Mouse (Mus musculus) heart, embryonic 14.5 days (tissue): Measurements from ENCODE around the gene Rftn1. TPM values are rescaled to one million over a fixed set of nuclear protein-coding genes. Genes with fewer than 3 reads are reported as not detected.

Source experiments
- ATAC-seq: fragments of 200-750 bp; cut with Nextera tagmentation; 2 replicates; pipeline ENCODE4 v1.8.0; 2017; ENCODE audit warnings: low read depth, moderate TSS enrichment; ENCODE audit not compliant: insufficient number of reproducible peaks, insufficient read depth, low FRiP score
- H3K27ac ChIP-seq, 2 experiments: fragments of 200-500 bp in 1 of 2; fragments of 300-500 bp in 1 of 2; sonication (generic) in 1 of 2; replicated peaks in 1 of 2; 2 replicates each; pipeline ENCODE4 v1.5.1; 2012 to 2014; ENCODE audit warnings: low read depth in 2 of 2, low read length in 2 of 2, control low read depth in 1 of 2, mild to moderate bottlenecking in 1 of 2, mixed read lengths in 1 of 2; ENCODE audit not compliant: control insufficient read depth in 1 of 2, insufficient read depth in 1 of 2
- H3K27me3 ChIP-seq: fragments of 300-500 bp; sonication (generic); 2 replicates; pipeline ENCODE4 v1.6.1; 2014; ENCODE audit warnings: mild to moderate bottlenecking, low read length, control low read depth; ENCODE audit not compliant: control insufficient read depth, insufficient read depth
- H3K36me3 ChIP-seq: fragments of 300-500 bp; sonication (generic); 2 replicates; pipeline ENCODE4 v1.6.1; 2014; ENCODE audit warnings: mild to moderate bottlenecking, control low read depth, low read length, mixed read lengths; ENCODE audit not compliant: control insufficient read depth, insufficient read depth
- H3K4me1 ChIP-seq, 2 experiments: fragments of 200-500 bp in 1 of 2; fragments of 300-500 bp in 1 of 2; sonication (generic) in 1 of 2; 2 replicates each; pipeline ENCODE4 v1.6.1; 2012 to 2014; ENCODE audit warnings: low read length in 2 of 2, control low read depth in 1 of 2, mixed read lengths in 1 of 2; ENCODE audit not compliant: control insufficient read depth in 2 of 2, insufficient read depth in 2 of 2
- H3K4me2 ChIP-seq: fragments of 300-500 bp; sonication (generic); 2 replicates; pipeline ENCODE4 v1.6.1; 2014; ENCODE audit warnings: mild to moderate bottlenecking, low read length
- H3K4me3 ChIP-seq, 2 experiments: fragments of 200-500 bp in 1 of 2; fragments of 300-500 bp in 1 of 2; sonication (generic) in 1 of 2; 2 replicates each; pipeline ENCODE4 v1.5.1; 2012 to 2014; ENCODE audit warnings: low read length in 2 of 2, mild to moderate bottlenecking in 2 of 2, control low read depth in 1 of 2, low read depth in 1 of 2, moderate library complexity in 1 of 2; ENCODE audit not compliant: control insufficient read depth in 1 of 2, insufficient read depth in 1 of 2
- H3K9ac ChIP-seq: fragments of 300-500 bp; sonication (generic); 2 replicates; pipeline ENCODE4 v1.6.1; 2014; ENCODE audit warnings: mild to moderate bottlenecking, low read length
- H3K9me3 ChIP-seq: fragments of 300-500 bp; sonication (generic); 2 replicates; pipeline ENCODE4 v1.6.1; 2016; ENCODE audit warnings: low read length, control low read depth; ENCODE audit not compliant: control insufficient read depth
- WGBS: fragments of 180-500 bp; shearing (Covaris S2); extraction: QIAGEN DNeasy Blood & Tissue Kit; methylation state at CpG from one replicate; pipeline ENCODE4 v1.1.7; 2014; 5-methylcytosine and 5-hydroxymethylcytosine counted together
- polyA plus RNA-seq: library from polyadenylated mRNA; unstranded; fragments of >200 nt; fragmentation: Nextera tagmentation; extraction: Ambion mirVana; gene quantifications from 2 replicates; pipeline ENCODE4 v1.2.1, GENCODE M21; 2014

Gene Rftn1
- polyA plus RNA-seq, 1 experiment from 2014 or later = 26.2 TPM

DNA sequence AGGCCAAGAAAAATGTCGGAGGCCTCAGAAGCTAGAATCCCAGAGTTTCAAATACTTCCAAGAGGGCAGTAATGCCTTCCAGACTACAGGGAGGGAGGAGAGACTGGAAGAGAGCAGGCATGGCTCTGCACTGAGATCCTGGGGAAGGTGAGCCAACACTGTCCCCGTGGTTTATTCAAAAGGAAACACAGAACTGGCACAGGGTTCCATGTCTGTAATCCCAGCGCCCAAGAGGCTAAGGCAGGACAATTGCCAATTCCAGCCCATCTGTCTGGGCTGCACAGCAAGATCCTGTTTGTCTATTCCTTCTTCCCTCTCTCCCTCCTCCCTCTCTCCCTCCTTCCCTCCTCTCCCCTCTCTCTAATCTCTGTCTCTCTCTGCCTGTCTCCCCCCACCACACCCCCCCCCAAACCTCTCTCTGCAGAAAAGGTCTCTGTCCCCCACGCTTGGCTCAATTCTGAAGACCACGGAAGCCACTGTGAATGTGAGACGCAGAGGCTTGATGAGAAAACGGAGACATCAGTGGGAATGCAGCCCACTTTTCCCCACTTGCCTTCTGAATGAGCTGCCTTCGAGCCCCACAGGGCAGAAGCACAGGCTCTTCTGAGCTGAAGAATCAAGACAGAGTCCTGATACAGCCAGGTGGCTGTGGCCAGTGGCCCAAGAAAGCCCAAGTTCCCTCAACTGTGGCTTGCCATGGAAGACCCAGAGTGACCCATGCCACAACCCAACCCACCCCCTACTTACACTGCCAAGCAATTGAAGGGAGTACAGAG is 8.8 kb upstream of the Rftn1 start:
- H3K4me1 ChIP-seq = peaks cover 2 to 5% of the 10 kb centered on the region in 2 experiments; a peak in 1 of 4 replicates
- H3K27me3 ChIP-seq = no peaks in the 10 kb centered on the region
- no peak overlapping the region for H3K4me3 ChIP-seq
- 80% methylated on average over 8 of the region's 8 CpGs for WGBS
- no peak overlapping the region for H3K9ac ChIP-seq
- no peak overlapping the region for H3K27ac ChIP-seq
- no peaks in the 10 kb centered on the region for H3K9me3 ChIP-seq
- ATAC-seq = no peak
- H3K4me2 ChIP-seq = no peak overlapping the region
- no peaks in the 10 kb centered on the region for H3K36me3 ChIP-seq

DNA sequence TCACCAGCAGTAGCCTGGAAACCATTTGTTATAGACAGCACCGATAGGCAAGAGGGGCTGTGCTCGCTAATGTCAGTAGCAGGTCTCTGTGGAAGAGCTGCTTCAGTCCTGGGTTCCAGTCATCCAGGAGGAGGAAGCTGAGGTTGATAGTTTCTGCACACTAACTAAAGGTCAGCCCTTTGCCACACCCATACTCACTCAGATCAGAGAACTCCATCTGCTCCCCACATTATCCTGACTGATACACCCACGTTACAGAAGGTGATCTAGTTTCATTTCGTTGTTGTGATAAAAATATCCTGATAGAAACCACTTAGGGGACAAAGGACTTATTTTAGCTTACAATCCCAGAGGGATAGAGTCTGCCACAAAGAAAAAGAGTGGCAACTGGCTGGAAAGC is 7.1 kb upstream of the Rftn1 start:
- Histone ChIP-seq H3K9ac (no peak overlapping the region), H3K36me3 (no peaks in the 10 kb centered on the region), H3K9me3 (no peaks in the 10 kb centered on the region), H3K27me3 (no peaks in the 10 kb centered on the region), H3K27ac (no peak overlapping the region), H3K4me1 (peaks cover 2 to 5% of the 10 kb centered on the region in 2 experiments; a peak in 1 of 4 replicates), H3K4me2 (no peak overlapping the region), H3K4me3 (no peak overlapping the region)
- ATAC-seq = no peak
- 64% methylated on average over 4 of the region's 4 CpGs for WGBS

DNA sequence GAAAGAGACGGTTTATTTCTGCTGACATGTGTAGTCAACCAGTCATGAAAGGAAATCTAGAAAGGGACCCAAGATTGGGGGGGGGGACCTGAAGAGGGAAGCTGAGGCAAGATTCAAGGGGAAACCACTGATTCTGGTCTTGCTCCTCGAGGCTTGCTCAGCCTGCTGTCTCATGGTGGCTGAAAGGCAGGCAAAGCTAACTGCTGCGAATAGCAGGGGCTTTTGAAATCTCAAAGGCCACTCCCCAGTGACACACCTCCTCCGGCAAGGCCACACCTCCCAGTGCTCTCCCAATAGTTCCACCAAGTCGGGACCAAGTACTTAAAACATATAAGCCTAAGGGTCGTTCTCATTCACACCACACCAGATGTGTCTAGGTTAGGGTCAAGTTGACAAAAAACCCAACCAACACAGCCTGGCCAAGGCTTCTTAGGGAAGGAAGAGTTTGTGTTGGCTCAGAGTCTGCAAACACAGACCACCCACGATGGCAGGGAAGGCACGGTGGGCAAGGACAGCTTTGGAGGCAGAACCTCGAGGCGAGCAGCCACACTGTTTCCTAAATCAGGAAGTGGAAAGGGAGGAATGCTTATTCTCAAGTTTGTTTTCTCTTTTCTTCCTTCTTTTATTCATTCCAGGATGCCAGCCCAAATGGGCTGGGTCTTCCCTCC is 5.7 kb upstream of the Rftn1 start:
- ATAC-seq = no peak
- Histone ChIP-seq H3K27me3 (peaks cover 8% of the 10 kb centered on the region; the same call in 1 of the 2 replicates), H3K27ac (no peak overlapping the region), H3K36me3 (no peaks in the 10 kb centered on the region), H3K4me3 (no peak overlapping the region), H3K9ac (no peak overlapping the region), H3K4me2 (no peak overlapping the region), H3K9me3 (no peaks in the 10 kb centered on the region), H3K4me1 (peaks cover 2 to 5% of the 10 kb centered on the region in 2 experiments; a peak in 1 of 4 replicates)
- WGBS = 40% methylated on average over 10 of the region's 10 CpGs

DNA sequence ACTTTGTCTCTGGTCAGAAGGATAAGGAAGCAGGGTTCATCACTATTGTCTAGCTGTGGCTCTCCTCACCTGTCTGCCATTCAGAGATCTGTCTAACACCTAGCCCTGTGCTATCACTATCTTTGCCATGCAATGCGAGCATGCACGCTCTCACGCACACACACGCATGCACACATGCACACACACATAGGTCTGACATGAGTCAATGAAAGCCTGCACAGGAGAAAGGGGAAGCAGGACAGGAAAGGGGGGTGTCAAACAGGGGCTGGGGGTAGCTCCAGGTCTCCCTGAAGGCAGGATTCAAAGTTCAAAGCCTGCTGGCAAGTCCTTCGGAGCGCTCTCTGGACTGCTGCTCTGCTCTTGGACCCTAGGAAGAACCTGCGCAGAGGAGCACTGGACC is 4.9 kb upstream of the Rftn1 start:
- Histone ChIP-seq H3K27ac (no peak overlapping the region), H3K4me1 (peaks cover under 1 to 2% of the 10 kb centered on the region in 2 experiments; a peak in 1 of 4 replicates), H3K4me2 (no peak overlapping the region), H3K9me3 (no peaks in the 10 kb centered on the region), H3K27me3 (peaks cover 8% of the 10 kb centered on the region; the same call in 1 of the 2 replicates), H3K4me3 (no peak overlapping the region), H3K9ac (no peak overlapping the region), H3K36me3 (no peaks in the 10 kb centered on the region)
- 96% methylated on average over 7 of the region's 7 CpGs for WGBS
- ATAC-seq = no peak

DNA sequence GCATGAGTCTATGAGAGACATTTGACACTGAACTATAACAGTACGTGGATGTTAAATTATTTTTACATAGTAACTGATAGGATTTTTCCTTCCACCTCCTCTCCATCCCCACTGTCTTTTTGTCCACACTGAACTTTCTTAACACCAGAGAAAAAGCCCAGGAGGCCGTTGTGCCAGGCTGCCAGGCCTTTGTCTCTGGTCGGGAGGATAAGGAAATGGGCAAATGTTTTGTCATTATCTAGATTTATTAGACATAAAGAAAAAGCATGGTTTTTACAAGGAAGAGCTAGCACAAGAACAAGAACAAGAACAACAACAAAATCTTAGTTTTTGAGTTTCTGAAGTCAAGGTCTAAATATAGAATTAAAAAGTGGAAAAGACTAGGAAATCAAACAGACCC is 4.1 kb upstream of the Rftn1 start:
- no peak overlapping the region for H3K4me3 ChIP-seq
- peaks cover 0 to 2% of the 10 kb centered on the region in 2 experiments; a peak in 1 of 4 replicates for H3K4me1 ChIP-seq
- WGBS = 77% methylated on average over 3 of the region's 3 CpGs
- no peak for ATAC-seq
- H3K27me3 ChIP-seq = peaks cover 8% of the 10 kb centered on the region; the same call in 1 of the 2 replicates
- H3K9me3 ChIP-seq = no peaks in the 10 kb centered on the region
- no peak overlapping the region for H3K27ac ChIP-seq
- no peak overlapping the region for H3K4me2 ChIP-seq
- no peaks in the 10 kb centered on the region for H3K36me3 ChIP-seq
- H3K9ac ChIP-seq = no peak overlapping the region

DNA sequence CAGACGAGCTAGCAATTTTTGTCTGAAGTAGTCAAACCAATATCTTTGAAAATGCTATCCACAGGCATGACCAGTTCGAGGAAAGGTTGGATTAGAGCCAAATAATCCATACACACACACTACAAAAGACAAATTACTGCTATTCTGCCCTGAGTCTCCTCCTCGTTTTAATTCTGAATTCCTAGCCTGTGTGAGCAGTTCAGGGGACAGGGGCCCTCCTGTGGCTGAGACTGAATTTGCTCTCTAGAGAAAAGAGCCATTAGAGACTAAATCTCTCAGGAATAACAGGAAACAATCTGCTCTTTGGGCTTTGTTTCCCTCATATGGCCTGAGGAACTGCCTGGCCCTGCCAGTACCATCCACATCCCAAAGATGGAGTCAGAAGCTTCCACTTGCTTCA is 3.2 kb upstream of the Rftn1 start:
- 46% methylated on average over 3 of the region's 3 CpGs for WGBS
- no peak for ATAC-seq

DNA sequence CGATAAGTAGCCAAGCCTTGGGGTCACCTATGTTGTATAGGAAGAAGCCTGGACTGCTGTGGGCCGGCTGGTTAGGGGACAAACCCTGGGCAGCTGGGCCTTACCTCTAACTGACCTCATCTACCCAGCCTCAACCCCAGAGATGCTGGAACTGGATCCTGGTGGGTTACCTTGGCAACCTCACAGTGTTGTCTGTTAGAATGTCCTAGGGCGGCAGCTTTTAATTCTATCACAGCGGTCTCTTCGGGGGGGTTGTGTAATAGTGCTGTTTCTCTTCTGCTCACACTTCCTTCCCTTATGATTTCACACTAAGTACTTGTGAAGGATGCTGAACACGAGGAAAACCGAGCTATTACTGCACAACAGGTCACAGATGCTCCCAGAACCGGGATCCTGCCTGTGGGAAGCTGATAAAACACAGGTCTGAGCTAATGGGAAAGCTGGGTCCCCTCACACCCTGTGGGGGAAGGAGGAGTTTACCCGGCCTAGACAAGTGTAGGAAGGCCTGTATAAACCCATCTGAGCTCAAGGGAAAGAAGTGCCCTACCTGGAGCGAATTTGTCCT is 2.0 kb upstream of the Rftn1 start:
- ATAC-seq = no peak
- 60% methylated on average over 10 of the region's 10 CpGs for WGBS
- Histone ChIP-seq H3K9ac (no peak overlapping the region), H3K27me3 (peaks cover 8% of the 10 kb centered on the region; the same call in 1 of the 2 replicates), H3K9me3 (no peaks in the 10 kb centered on the region), H3K4me3 (no peak overlapping the region), H3K4me1 (peaks cover 0 to 8% of the 10 kb centered on the region in 2 experiments; a peak in 3 of 4 replicates), H3K27ac (no peak overlapping the region), H3K4me2 (no peak overlapping the region), H3K36me3 (no peaks in the 10 kb centered on the region)

More for the DNA sequence above, 3.2 kb upstream of the Rftn1 start:
- no peak overlapping the region for H3K4me2 ChIP-seq
- H3K36me3 ChIP-seq = no peaks in the 10 kb centered on the region
- peaks cover 0 to 5% of the 10 kb centered on the region in 2 experiments; a peak in 3 of 4 replicates for H3K4me1 ChIP-seq
- no peak overlapping the region for H3K9ac ChIP-seq
- H3K27ac ChIP-seq = no peak overlapping the region
- H3K9me3 ChIP-seq = no peaks in the 10 kb centered on the region
- peaks cover 8% of the 10 kb centered on the region; the same call in 1 of the 2 replicates for H3K27me3 ChIP-seq
- H3K4me3 ChIP-seq = no peak overlapping the region
